Mouse (Mus musculus) spleen, postnatal 4 days (tissue): ENCODE results near the gene Cnn2.
A peak's percentile ranks its signal among the peaks of the same experiment; 100 is the strongest.

Experiments used
- DNase-seq, 2 experiments: peaks; one replicate each; pipeline ENCODE4 v3.0.0; 2022; ENCODE audit warnings: low spot score in 2 of 2

Cnn2 gene

DNA sequence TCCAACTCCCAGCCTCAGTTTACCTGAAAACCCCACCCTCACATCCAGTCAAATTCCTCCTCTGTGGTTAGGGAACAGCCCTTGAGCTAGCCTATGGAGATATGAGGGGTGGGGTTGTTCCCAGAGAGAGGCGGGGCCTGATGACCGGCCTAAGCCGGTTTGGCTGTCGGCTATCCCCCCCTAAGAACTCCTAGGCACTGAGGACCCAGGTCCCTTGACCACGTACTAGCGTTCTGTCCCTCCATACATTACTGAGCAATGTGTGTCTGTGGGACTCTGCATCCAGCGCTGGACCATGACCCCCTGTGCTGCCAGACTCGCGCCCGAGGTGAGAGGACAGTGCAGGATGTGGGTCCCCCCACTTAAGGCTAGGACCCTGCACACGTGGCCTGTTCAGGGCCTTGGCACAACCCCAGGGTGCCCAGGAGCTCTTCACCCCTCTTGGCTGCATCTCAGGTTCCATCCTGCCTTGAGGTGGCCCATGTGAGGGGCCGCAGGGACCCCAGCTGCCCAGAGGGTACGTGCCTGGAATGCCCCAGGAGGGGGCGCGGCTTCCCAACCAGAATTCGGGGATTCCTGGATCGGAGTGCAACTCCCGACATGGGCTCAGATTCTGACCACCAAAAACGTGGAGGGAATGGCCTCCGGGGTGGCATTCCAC is 31.2 kb downstream of the Cnn2 start:
- DNase-seq, result no peak

DNA sequence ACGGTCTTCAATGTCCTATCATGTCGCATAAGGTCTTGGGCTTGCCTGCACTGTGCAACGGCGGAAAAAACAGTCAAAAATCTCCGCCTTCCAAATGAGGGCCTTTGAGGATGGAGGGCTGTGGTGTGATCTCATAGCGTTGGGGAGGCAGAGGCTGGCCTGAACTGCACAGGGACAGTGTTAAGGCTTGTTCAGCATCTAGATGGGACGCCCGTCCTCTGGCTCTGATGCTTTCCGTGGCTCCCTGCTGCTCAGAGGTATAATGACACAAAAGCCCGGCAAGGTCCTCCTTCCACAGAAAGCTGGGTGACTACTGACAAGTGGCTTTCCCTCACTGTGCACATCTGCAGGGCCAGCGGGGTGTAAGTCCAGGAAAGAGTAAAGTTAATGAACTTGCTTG is 31.8 kb downstream of the Cnn2 start:
- no peak for DNase-seq

DNA sequence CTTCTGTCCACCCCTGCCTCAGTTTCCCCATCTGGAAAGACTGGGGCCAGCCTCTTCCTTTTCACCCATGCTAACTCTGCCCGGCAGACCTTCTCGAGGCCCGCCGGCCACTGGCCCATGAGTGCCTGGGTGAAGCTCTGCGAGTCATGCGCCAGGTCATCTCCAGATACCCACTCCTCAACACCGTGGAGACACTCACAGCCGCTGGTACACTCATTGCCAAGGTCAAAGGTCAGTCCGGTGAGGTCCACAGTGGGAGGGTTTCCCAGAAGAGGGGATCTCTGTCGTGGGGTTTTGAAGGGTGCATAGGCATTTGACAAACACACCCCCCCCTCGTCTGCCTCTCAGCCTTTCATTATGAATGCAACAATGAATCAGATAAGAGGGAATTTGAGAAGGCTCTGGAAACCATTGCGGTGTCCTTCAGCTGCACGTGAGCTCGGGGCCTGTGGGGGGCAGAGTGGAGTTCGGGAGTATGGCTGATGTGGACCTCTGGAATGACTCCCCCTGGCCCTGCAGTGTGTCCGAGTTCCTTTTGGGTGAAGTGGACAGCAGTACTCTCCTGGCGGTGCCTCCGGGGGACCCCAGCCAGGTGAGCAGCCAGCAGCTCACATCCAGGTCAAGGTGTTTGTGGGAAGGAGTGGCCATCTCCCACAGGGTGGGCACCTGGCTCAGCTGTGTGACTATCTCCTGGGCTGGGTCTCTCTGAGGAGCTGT is 32.4 kb downstream of the Cnn2 start:
- no peak for DNase-seq

DNA sequence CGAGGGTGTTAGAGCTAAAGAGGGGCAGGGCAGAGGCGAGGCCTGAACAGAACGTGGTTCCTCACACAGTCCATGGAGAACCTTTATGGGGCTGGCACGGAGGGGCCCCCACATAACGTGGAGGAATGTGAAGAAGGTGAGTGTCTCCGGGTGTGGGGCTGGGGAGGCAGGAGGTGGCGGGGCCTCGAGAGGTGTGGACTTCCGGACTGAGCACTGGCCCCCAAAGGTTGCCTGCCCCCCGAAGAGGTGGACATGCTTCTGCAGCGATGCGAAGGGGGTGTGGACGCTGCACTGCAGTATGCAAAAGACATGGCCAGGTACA is 32.9 kb downstream of the Cnn2 start:
- no peak for DNase-seq

DNA sequence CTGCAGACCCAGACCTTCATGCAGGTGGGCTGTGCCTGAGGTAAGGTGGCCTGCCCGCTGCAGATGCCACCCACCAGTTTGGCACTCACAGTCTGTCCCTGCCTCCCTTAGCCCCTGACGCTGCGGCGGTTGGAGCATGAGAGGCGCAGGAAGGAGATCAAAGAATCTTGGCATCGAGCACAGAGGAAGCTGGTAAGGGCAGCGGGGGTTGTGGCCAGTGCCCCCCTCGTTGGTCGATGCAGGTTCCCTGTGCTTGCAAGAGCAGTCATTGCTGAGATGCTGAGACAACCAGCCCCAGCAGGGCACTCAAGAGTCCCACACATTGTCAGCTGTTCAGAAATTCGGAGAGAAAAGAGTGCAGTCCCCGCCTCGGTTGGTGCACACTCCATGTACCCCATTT is 33.8 kb downstream of the Cnn2 start:
- DNase-seq, result no peak

DNA sequence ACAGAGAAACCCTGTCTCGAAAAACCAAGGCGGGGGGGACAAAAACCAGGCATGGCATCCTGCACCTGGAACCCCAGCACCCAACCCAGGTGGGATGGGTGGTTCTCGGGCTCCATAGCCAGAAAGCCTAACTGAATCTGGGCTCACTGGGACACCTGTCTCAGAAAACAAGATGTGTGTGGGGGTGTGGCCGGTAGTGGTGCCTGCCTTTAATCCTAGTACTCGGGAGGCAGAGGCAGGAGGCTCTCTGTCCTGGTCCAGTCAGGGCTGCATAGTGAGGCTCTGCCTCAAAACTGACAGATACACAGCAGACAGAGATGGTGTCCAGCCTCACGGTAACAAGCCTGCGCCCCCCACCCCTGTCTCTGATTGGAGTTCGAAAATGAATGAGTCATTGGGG is 34.4 kb downstream of the Cnn2 start:
- DNase-seq, result no peak

DNA sequence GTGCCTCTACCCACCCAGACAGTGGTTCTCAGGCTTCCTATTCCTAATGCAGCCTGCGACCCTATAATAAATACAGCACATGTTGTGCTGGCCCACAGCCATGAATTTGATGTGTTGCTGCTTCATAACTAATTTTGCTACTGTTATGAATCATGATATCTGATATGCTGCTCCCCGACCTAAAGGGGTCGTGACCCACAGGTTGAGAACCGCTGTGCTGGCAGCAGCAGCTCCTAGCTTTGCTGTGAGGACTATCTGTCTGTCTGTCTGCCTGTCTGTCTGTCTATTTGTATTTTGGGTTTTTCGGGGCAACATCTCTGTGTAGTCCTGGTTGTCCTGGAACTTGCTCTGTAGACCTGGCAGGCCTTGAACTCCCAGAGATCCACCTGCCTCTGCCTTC is 35.4 kb downstream of the Cnn2 start:
- DNase-seq, result no peak

DNA sequence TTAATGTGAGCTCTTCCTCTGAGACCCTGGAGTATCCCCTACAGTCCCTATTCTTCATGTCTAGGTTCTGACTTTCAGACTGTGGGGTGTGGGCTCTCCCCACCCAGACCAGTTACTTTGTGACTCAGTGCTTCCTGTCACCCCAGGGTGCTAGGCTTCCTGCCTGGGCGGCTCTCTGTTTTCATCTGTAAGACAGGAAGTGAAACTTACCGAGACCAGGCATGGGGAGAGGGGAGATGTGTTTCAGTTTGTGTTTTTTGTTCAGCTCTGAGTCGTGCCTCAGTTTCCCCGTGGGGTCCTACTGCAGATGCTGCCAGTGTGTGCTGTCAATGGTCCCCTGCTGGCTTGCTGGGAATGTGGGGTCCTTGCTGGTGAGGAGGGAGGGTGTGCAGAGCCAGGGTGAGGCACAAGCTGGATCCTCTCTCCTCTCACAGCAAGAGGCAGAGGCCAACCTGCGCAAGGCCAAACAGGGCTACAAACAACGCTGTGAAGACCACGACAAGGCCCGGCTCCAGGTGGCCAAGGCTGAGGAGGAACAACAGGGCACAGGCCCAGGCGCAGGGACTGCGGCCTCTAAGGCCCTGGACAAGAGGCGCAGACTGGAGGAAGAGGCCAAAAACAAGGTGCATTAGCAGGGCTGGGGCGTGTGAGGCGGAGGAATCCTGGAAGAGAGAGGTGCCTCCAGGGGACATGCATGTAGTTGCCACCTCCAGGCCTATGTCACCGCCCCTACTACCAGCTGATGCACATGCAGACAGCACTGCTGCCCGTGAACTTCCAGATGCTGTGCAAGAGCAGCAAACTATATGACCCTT is 36.1 kb downstream of the Cnn2 start:
- no peak for DNase-seq

DNA sequence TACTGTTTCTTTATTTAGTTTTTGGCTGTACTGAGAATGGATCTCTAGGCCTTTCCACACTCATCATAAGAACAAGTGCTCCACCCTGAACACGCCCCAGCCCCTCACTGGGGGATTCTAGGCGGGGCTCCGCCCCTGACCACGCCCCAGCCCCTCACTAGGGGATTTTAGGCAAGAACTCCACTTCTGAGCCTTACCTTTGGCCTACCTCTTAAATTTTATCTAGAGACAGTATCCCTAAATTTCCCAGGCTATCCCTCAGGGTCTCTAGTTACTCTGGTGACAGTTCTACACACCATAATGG is 36.6 kb downstream of the Cnn2 start:
- DNase-seq, result no peak

DNA sequence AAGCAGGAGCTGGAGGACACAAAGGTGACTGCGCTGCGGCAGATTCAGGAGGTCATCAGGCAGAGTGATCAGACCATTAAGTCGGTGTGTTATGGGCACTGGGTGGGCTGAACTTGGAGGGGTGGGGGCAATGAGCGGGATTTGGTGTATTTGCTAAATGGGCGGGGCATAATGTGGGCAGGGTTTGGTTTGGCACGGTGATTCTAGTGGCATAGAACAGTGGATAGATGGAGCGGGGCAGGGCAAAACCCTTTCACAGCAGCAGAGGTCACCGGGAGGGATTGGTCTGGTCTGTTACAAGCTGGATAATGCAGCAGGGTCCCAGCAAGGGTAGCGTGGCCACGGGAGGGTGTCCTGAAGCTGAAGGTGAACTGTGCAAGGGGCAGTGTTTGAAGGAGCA is 37.1 kb downstream of the Cnn2 start:
- no peak for DNase-seq

DNA sequence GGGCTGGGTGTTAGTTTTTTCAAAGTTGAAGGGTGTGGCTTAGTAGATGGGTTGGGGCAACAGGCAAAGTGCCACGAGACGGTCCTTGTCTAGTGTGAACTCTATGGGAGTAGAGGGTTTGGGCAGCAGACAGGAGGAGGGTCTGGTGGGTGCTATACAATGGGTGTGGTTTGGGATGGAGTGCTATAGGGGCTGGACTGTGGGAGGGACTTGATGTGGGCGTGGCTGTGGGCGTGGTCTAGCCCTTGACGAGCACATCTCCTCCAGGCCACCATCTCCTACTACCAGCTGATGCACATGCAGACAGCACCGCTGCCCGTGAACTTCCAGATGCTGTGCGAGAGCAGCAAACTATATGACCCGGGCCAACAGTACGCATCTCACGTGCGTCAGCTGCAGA is 37.5 kb downstream of the Cnn2 start:
- peak in 1 of 2 experiments; percentile 54 for DNase-seq

DNA sequence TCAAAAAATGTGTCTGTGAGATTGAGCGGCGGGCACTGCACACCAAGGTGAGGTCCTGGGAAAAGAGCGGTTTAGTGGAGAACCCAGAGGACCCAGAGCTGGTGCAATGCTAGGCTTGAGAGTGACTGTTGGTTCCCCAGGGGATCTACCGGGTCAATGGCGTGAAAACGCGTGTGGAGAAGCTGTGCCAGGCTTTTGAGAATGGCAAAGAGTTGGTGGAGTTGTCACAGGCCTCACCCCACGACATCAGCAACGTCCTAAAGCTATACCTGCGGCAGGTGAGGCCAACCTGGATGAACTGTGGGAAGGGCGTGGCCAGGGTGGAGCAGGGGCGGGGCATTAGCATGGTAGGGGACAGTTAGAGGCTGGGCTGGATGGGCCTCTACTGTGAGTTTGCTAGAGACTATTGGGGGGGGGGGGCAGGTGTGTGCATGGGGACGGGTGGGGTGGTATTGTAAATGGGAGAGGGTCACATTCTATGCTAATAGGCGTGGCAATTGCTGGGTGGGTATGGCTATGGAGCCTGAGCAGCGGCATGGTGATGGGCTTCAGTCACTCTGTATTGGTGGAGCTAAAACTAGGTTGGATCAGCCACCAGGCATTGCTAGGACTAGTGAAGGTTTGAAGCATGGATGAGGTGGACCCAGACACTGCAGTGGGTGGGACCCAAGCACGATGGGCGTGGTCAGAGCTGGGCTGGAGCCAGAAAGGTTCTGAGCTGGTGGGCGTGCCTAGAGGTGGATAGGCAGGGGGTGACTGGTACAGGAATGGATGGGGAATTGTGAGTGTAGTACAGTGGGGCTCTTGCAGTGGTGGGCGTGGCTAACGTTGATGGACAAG is 39.5 kb downstream of the Cnn2 start:
- peak; percentile 59 to 73 for DNase-seq

DNA sequence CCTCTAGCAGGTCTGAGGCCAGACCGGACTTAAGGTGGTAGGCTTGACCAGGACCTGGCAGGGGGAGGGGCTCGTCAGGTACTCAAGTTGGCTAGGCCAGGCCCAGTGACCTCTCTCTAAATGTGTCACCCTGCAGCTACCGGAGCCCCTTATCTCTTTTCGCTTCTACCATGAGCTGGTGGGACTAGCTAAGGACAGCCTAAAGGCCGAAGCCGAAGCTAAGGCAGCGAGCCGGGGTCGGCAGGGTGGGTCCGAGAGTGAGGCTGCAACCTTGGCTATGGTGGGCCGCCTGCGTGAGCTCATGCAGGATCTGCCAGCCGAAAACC is 40.1 kb downstream of the Cnn2 start:
- no peak for DNase-seq

DNA sequence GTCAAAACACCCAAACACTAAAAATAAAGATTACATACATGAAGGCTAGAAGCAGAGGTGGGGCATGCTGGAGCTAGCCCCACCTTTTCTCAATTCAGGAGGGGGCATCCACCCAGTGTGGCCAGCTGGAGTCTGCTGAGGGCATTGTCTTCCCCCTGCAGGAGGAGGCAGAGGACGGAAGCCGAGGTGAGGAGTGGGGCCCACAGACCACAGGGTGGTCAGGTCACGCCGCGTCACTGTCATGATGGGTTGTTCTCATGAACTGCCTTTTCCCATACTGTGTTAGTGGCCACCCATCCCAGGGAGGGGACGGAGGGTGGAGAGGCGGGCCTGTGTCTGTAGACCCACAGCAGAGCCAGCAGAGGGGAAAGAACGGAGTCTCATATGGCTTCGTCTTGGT is 41.8 kb downstream of the Cnn2 start:
- DNase-seq, result no peak

DNA sequence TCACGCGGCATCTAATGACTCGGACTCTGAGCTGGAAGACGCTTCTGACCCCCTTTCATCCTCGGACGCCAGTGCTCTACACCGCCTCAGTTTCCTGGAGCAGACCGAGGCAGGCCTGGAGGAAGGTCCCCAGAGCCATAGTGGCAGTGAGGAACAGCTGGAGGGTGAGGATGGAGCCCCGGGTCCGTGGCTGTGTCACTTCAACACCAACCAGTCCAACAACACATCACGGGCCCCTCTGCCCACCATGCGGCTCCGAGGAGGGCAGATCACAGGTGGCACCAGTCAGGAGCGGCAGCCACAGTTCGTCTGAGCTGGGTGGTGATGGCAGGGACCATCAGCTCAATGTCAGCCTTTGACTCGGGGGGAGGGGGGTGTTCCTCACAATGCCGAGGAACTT is 42.4 kb downstream of the Cnn2 start:
- no peak for DNase-seq

DNA sequence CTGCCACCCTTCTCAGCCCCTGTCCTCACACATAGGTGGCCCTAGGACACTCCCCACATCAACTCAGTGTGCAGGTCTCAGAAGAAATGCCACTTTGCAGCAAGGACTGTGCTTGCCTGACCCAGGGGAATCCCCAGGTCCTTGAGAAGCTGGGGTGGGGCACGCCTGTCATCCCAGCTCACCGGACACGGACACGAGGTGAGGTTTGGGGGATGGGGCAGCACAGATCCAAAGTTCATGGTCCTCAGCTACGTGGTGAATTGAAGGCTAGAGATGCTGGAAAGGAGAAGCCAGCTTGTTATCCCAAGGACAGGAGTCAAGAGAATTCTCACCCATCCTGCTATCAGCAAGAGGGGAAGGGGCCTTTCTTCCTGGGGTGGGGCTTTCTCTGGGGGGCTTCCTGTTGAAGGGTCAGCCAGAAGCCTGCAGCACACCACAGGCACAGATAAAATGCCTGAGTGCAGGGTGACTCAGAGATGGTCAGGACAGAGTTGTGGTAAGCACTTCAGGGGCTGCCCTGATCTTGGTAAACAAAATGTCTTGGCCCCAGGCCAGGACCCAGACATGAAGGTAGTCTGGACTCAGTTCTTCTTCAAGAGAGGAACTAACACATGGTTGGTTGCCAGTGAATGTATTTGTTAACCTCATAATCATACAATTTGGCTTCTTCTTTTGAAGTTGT is 44.6 kb downstream of the Cnn2 start:
- peak; percentile 74 to 85 for DNase-seq

DNA sequence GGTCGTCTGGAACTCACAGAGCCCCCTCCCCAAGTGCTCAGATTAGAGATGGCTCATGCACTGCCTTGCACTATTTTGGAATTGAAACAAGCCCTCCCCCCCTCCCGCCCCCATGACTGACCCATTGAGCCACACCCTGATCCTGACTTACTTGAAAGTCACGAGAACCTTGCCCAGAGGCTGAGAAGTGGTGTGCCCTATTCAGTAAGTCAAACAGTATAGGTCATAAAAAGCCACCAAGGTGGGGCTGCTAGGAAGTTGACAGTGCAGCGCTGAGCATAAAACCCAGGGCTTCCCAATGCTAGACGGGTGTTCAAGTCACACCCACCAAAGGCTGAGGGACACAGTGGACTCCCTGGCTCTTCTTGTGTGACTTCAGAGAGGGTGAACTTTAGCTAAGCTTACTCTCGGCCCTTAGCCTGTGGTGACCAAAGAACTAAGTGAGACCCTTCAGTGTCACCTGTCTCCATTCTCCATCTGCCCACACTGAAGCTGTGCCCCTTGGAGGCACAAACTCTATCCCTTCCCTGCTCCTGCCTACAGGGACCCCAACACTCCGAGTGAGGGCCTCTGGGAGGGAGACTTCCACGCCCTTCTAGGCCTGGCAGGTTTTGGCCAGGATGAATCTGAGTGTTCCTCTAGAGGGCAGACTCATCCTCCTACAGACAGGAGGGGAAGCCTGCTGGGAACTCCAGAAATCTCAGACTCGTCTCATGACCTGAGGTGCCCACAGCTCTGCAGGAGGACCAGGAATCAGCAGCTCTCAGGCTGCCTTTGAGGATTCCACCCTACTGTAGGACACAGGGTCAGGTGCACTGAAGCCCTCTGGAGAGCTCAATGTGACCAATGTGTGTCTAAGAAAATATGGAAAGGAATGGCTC is 45.4 kb downstream of the Cnn2 start:
- DNase-seq, result no peak

DNA sequence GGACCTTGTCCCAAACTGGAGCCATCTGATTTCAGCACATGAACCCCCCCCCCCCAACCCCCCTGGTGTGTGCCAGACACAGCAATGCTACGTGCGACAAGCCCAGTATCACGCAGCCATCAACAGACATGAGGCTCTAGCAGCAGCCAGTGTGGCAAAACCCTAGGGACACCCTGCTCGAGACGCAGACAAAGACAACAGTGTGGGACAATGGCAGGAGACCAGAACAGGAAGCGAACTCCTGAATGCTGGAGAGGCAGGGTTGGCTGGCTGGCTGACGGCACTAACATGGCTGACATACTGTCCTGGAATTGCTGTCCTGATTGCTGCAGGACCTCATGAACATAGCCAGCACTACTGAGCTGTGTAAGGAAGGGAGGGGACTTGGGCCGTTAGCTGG is 46.8 kb downstream of the Cnn2 start:
- no peak for DNase-seq

DNA sequence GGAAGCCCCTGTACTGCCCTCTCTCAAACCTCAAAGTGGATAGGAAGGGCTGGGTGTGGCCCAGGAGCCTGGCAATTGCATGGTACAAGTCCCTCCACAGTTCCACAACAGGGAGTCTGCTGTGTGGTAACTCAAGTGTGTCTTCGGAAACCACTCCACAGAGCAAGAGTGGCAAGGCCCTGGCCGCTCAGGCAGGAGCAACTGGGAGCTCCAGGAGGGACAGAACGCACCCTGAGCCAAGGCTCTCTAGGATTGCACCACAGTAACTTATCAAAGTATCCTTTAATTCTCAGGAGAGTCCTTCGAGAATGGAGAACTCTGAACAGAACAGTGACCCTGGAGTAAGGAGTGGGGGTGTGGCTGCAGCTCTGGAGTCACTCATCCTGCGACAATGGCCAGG is 47.3 kb downstream of the Cnn2 start:
- no peak for DNase-seq

DNA sequence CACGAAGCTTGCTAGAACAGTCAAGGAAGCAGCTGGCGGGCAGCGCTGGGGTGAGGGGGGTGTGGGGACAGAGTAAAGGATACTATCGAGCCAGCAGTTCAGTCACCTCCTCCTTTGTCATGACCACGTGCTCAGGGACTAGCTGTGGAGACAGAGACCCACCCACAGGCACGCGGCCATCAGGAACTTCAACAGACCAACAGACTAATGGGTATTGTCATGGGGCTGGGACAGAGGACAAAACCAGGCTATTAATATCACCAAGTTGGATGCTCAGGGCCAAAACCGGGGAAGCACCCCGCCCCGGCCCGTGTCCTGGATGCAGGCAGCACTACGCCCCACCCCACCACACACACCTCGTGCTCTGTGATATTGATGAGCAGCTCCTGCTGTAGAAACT is 48.4 kb downstream of the Cnn2 start:
- no peak for DNase-seq

DNA sequence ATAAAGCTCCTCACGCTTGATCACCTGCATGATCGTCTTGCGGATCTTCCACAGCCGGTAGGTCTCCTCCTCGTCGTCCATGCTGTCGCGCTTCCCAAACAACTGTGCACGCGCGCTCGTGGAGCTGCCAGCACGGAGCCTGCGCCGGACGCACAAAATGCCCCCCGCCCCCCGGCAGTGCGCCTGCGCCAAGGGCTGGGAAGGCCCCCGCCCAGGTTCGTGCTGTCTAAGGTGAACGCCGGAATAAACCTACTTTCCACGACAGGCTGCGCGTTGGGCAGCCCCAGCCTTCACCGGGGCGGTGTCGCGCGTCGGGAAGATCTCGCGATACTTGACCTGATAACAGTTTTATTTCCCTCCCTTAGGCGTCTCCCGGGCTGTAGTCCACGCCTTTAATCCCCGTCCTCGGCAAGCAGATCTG is 51.2 kb downstream of the Cnn2 start, which contains the start of gene Polr2e:
TSS of gene Polr2e (minus strand) at position 237 of the 421 bp plus-strand sequence.
- DNase-seq, result peak; percentile 97 to 98
